Mouse (Mus musculus) liver, postnatal 0 days (tissue): ENCODE results near the gene Prss43.

Experiments
- CTCF ChIP-seq: sonication (generic); IDR thresholded peaks from 2 replicates; pipeline ENCODE4 v1.5.1; 2016; ENCODE audit warnings: antibody characterized with exemption, low read depth
- EP300 ChIP-seq: IDR thresholded peaks from 2 replicates; pipeline ENCODE4 v1.6.1; 2016; ENCODE audit warnings: antibody characterized with exemption, low read depth, mild to moderate bottlenecking

DNA sequence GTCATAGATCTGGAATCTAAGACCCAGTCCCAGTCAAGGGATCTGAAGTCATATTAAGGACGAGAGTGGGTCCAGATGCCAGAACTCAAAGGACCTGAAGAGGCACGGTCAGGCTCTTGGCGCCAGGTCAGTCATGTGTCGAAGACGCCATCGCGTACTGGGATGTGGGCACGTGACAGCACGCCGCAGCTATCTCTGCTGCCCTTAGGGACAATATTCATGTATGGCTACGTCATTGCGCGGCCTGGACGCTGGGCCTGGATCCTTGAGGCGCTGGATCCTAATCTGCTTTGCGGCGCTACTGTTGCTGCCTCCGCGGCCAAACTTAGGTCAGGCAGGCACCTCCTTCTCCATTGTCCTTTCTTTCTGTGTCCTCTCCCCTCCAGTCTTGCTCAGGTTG is 7.9 kb downstream of the Prss43 start, which contains the start of gene Prss45:
- TF ChIP-seq CTCF (no peak), EP300 (no peak)
